Mouse (Mus musculus) heart, embryonic 13.5 days (tissue): ENCODE measurements around the gene Pdss1. TPM values are rescaled to one million over a fixed set of nuclear protein-coding genes. Genes with fewer than 3 reads are reported as not detected.

Source experiments
- ATAC-seq: fragments of 200-750 bp; cut with Nextera tagmentation; 2 replicates; pipeline ENCODE4 v1.8.0; 2017; ENCODE audit warnings: moderate TSS enrichment; ENCODE audit not compliant: insufficient number of reproducible peaks, low FRiP score, low TSS enrichment; ENCODE audit errors: extremely low read depth
- H3K27ac ChIP-seq: fragments of 300-500 bp; sonication (generic); replicated peaks from 2 replicates; pipeline ENCODE4 v1.5.1; 2015; ENCODE audit warnings: moderate library complexity, mild to moderate bottlenecking, inconsistent platforms
- H3K27me3 ChIP-seq: fragments of 300-500 bp; sonication (generic); replicated peaks from 2 replicates; pipeline ENCODE4 v1.6.1; 2015; ENCODE audit warnings: mild to moderate bottlenecking, inconsistent platforms
- H3K36me3 ChIP-seq: fragments of 300-500 bp; sonication (generic); 2 replicates; pipeline ENCODE4 v1.6.1; 2015; ENCODE audit warnings: mild to moderate bottlenecking, inconsistent platforms
- H3K4me1 ChIP-seq: fragments of 300-500 bp; sonication (generic); 2 replicates; pipeline ENCODE4 v1.6.1; 2015; ENCODE audit warnings: inconsistent platforms
- H3K4me2 ChIP-seq: fragments of 300-500 bp; sonication (generic); 2 replicates; pipeline ENCODE4 v1.6.1; 2015; ENCODE audit warnings: inconsistent platforms, mild to moderate bottlenecking, moderate library complexity
- H3K4me3 ChIP-seq: fragments of 300-500 bp; sonication (generic); 2 replicates; pipeline ENCODE4 v1.5.1; 2015; ENCODE audit warnings: moderate library complexity, mild to moderate bottlenecking, inconsistent platforms
- H3K9ac ChIP-seq: fragments of 300-500 bp; sonication (generic); 2 replicates; pipeline ENCODE4 v1.6.1; 2015; ENCODE audit warnings: inconsistent platforms, mild to moderate bottlenecking, moderate library complexity
- H3K9me3 ChIP-seq: fragments of 300-500 bp; sonication (generic); 2 replicates; pipeline ENCODE4 v1.6.1; 2016; ENCODE audit warnings: inconsistent platforms
- WGBS: fragments of 180-500 bp; shearing (Covaris S2); methylation state at CpG from one replicate; pipeline ENCODE4 v1.1.7; 2015; ENCODE audit warnings: mixed read lengths; 5-methylcytosine and 5-hydroxymethylcytosine counted together
- polyA plus RNA-seq: library from polyadenylated mRNA; unstranded; fragments of >200 nt; fragmentation: Nextera tagmentation; extraction: Ambion mirVana; gene quantifications from 2 replicates; pipeline ENCODE4 v1.2.1, GENCODE M21; 2015

The Pdss1 gene
- polyA plus RNA-seq, 1 experiment from 2014 or later = 29.8 TPM

DNA sequence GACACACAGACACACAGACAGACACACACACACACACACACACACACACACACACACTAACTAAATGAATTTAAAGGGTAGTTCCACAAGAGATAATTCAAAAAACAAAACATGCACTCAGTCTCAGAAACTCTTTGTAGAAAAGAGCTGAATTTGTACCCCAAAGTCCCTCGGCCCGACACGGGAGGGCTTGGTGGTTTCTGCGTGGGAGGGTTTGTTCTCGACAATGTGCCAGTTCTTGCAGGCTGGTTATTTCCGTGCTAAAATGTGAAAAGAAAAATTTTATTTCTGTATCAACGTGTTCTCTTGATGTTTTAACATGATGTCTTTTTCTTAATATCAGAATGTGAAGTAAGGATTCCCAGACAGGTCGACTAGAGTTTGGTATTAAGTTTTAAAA lies 66.9 kb downstream of the Pdss1 start:
- no peak overlapping the region for H3K4me2 ChIP-seq
- peaks cover 28% of the 10 kb centered on the region for H3K36me3 ChIP-seq
- H3K9ac ChIP-seq = no peak overlapping the region
- no peaks in the 10 kb centered on the region for H3K9me3 ChIP-seq
- no peak overlapping the region for H3K27ac ChIP-seq
- WGBS = 94% methylated on average over 8 of the region's 8 CpGs
- no peaks in the 10 kb centered on the region for H3K4me1 ChIP-seq
- H3K27me3 ChIP-seq = no peaks in the 10 kb centered on the region
- no peak overlapping the region for H3K4me3 ChIP-seq
- no peak for ATAC-seq

DNA sequence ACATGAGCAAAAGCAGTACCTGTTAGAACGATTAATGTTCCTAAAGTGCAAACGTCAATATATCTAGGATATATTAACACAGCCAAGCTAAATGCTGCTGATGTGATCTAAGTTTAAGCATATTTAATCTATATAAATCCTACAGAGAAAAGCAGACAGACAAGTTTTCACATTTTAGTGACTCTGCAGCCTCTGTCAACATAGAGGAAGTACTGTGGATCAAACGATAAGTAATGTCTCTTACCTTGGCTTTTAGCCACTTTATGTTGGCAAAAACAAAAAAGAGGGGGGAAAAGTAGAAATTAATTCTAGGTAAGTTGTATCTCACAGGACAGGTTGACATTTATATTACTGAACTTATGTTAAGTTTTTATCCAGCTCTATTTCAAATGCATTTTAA lies 67.6 kb downstream of the Pdss1 start:
- Histone ChIP-seq H3K4me2 (no peak overlapping the region), H3K27ac (no peak overlapping the region), H3K9me3 (no peaks in the 10 kb centered on the region), H3K4me3 (no peak overlapping the region), H3K9ac (no peak overlapping the region), H3K36me3 (peaks cover 22% of the 10 kb centered on the region), H3K27me3 (no peaks in the 10 kb centered on the region), H3K4me1 (no peaks in the 10 kb centered on the region)
- WGBS = 92% methylated on average over 3 of the region's 3 CpGs
- ATAC-seq = no peak

DNA sequence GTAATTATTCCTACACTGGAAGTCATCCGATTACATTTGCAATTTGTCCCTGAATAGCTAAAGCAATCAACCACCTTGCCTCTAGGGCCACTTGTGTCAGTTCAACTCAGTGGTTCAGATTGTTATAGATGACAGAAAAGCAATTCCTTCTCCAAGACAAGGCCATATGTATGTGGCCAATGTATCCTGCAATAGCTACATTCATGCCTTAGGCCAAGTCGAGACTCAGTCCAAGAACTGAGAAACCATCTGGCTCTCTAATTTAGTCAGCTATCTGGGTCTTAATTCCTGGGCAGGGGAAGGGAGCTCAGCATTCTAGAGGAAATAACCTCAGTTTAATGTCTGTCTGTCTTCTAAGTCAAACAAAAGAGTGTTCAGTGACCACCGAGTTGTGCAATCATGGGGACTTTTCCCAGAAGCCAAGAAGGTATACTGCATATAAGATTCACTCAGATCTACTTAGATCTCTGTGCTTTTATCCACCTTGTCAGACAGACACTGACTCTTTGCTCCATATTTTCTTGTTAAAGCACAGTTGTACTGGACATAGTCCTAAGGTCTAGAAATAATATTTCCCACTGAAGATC lies 82.2 kb downstream of the Pdss1 start:
- Histone ChIP-seq H3K4me2 (no peak overlapping the region), H3K27me3 (no peaks in the 10 kb centered on the region), H3K4me3 (no peak overlapping the region), H3K9me3 (no peaks in the 10 kb centered on the region), H3K9ac (no peak overlapping the region), H3K27ac (no peak overlapping the region), H3K4me1 (no peaks in the 10 kb centered on the region), H3K36me3 (no peaks in the 10 kb centered on the region)
- 76% methylated on average over 3 of the region's 3 CpGs for WGBS
- no peak for ATAC-seq

DNA sequence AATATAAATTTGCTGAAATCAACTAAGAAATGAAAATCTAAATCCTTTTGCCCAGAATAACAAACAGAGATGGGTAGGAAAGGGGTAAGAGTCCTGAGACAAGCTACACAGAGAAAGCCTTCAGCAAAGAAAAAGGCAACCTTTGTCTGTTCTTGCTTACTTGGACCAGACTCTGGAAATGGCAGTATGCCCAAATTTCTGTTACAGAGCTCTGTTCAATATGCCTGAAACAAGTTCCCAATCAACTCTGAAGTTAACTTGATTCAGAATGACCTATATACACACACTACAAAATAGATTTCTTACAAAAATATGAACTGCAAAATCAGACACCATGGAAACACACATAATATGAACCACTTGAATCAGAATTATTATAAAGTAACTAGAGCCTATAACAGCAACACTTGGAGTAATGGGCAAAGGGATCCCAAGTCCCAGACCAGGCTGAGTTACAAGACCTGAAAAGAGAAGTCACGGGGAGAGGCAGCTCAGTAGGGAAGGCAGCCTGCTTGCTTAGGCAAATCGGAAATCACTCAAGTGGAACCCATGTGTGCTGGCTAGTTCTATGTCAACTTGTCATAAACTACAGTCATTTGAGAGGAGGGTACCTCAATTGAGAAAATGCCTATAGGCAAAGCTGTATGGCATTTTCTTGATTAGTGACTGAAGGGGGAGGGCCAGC lies 90.8 kb downstream of the Pdss1 start:
- ATAC-seq = no peak
- Histone ChIP-seq H3K36me3 (no peaks in the 10 kb centered on the region; the same call in 1 of the 2 replicates), H3K9me3 (no peaks in the 10 kb centered on the region), H3K4me3 (no peak overlapping the region), H3K9ac (no peak overlapping the region), H3K27me3 (no peaks in the 10 kb centered on the region), H3K4me2 (no peak overlapping the region), H3K27ac (no peak overlapping the region), H3K4me1 (peaks cover 15% of the 10 kb centered on the region; the same call in 1 of the 2 replicates)
- 77% methylated on average over 2 of the region's 2 CpGs for WGBS

Other genes with a start within 250 kb of the Pdss1 start
- gene Apbb1ip, start 121.4 kb upstream of the Pdss1 start, polyA plus RNA-seq = 1.4 and 2.1 TPM in 2 replicates
- gene Abi1, start 144.7 kb downstream of the Pdss1 start, polyA plus RNA-seq = 28.7 and 31.5 TPM in 2 replicates
- gene Acbd5, start 172.6 kb downstream of the Pdss1 start, polyA plus RNA-seq = 24.3 and 26.7 TPM in 2 replicates